Comparison of ENCODE assay signal across 8 mouse cellular contexts in the genomic region with DNA sequence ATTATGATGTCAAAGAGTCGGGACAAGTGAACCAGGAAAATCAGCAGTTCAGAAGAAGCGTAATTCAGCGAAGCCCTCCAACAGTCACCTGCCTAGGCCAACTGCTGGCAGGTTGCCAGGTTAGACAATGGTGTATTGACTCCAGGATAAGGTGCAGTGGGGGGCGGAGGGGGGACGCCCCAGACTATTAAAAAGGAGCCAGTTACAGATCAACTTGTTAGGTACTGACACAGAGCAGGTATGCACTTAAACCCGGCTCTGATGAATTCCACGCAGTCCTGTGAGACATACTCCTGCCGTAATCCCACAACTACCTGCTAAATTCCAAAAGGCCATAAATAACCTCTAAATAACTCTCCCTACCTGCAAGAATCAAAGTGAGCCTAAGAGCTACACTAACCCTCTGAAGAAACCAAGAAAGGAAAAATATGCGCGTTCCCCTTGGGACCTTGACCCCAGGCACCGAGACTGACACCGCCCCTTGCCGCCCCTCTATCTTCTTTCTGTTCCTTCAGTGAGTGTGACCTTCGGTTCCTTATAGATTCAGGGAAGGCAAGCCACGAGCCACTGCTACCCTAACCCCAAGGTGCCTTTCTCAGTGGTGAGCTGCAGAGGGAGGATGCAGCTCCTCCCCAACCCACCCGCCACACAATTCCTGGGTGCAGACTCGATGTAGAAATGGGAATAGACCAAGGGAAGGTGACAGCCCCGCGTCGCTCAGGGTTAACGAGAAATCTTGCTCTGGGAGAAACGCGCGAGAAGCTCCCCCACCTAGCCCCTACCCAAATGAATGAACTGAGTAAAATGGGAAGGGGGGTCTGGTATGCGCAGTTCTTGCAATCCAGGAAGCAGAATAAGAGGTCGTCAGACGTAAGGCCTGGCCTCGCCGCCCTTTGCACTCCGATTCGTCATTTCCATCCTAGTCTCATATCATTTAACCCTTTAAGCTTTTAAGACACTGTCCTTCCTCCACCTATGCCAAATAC. TPM values are rescaled to one million over a fixed set of nuclear protein-coding genes. Genes with fewer than 3 reads are reported as not detected.
DNase-seq lines count a peak whose midpoint lies in the region; ATAC-seq and TF ChIP-seq lines count a peak whose summit lies in the region.

No protein-coding gene starts in this region.

- H3K27ac ChIP-seq in hindbrain, postnatal 0 days = peak overlapping the region; percentile 99

- no peaks in the 10 kb centered on the region for H3K27me3 ChIP-seq in hindbrain, postnatal 0 days (ENCODE audit: insufficient read depth, low read length)

- WGBS in hindbrain, postnatal 0 days = 2% methylated on average over 31 of the region's 31 CpGs

- ATAC-seq in cerebellum, adult (ENCODE audit: insufficient number of reproducible peaks, low FRiP score, low TSS enrichment) = no peak
- ATAC-seq in hindbrain, postnatal 0 days = peak; percentile 9; the same call in 1 of the 2 replicates

- no peaks in the 10 kb centered on the region for H3K36me3 ChIP-seq in hindbrain, postnatal 0 days (ENCODE audit: insufficient read depth, low read length)

- intact Hi-C loops in left cerebral cortex, postnatal 36 days (cut with DNase I) = loop anchor here (5.0 kb wide), 2 partner anchors 96 to 236 kb away; partner anchors contain the start of gene Ypel2

- H3K4me2 ChIP-seq in hindbrain, postnatal 0 days (ENCODE audit: low read depth, low read length) = peak overlapping the region; percentile 98

- H3K4me1 ChIP-seq in hindbrain, postnatal 0 days (ENCODE audit: insufficient read depth, low read length) = peaks cover 15% of the 10 kb centered on the region

- H3K9ac ChIP-seq in hindbrain, postnatal 0 days (replicated peaks; ENCODE audit: low read length) = peak overlapping the region; percentile 99

- TF ChIP-seq CTCF in hindbrain, postnatal 0 days (IDR thresholded peaks at IDR 0.05; ENCODE audit: low read depth) = no peak

- no peaks in the 10 kb centered on the region for H3K9me3 ChIP-seq in hindbrain, postnatal 0 days (ENCODE audit: low read length)

- peak; percentile 51 for DNase-seq in cerebellum, adult 11 months
- peak; percentile 68 to 75 for DNase-seq in cerebellum, postnatal 14 days
- peak; percentile 45 for DNase-seq in gastrocnemius, adult 18-20 months (ENCODE audit: low spot score)
- DNase-seq in hindbrain, postnatal 0 days (ENCODE audit: low spot score) = peak; percentile 68
- DNase-seq in left cerebral cortex, postnatal 36 days (ENCODE audit: low spot score in 2 of 2) = peak; percentile 13 to 50
- peak; percentile 50 for DNase-seq in mesoderm, embryonic 11.5 days (ENCODE audit: low read depth, low spot score)
- peak; percentile 48 for DNase-seq in spleen, adult 12 weeks (ENCODE audit: low spot score)

- peak overlapping the region; percentile 100 for H3K4me3 ChIP-seq in hindbrain, postnatal 0 days (ENCODE audit: low read length)

RNA-seq across cellular contexts. Expression of gene Cltc, which starts 0.9 kb away (rescaled TPM):
- 100 to 1,000 TPM; 123 to 132 TPM for total RNA-seq in gastrocnemius, adult 18-20 months (2021)
- 389 and 472 TPM in 2 replicates for total RNA-seq in hindbrain, postnatal 0 days (2014; rRNA removed)
- polyA plus RNA-seq in hindbrain, postnatal 0 days (2015; fragmentation: Nextera tagmentation; extraction: Ambion mirVana) = 129 and 136 TPM in 2 replicates
- 100 to 1,000 TPM; 526 to 560 TPM for total RNA-seq in left cerebral cortex, postnatal 36 days (2021)

RNA-seq across cellular contexts. Expression of gene Dhx40, which starts 51.1 kb away (rescaled TPM):
- total RNA-seq in gastrocnemius, adult 18-20 months (2021) = 10 to 100 TPM; 12.4 to 13.6 TPM
- total RNA-seq in hindbrain, postnatal 0 days (2014; rRNA removed) = 9.8 and 12.0 TPM in 2 replicates
- 12.5 and 12.6 TPM in 2 replicates for polyA plus RNA-seq in hindbrain, postnatal 0 days (2015; fragmentation: Nextera tagmentation; extraction: Ambion mirVana)
- 10 to 100 TPM; 16.2 to 18.3 TPM for total RNA-seq in left cerebral cortex, postnatal 36 days (2021)
